Mouse (Mus musculus): Measurements from ENCODE around the gene Camta1.

Camta1 gene

GRCm38 (mm10) chr4:151861806-151862739, at the start of gene Camta1:
Camta1 (minus strand) TSS chr4:151861876.
- DNase-seq: peak; percentile 99

GRCm38 (mm10) chr4:151908809-151909208, 47.1 kb upstream of the Camta1 start:
- DNase-seq: no peak

GRCm38 (mm10) chr4:151907577-151908343, 46.1 kb upstream of the Camta1 start:
- DNase-seq: no peak

- no peak for DNase-seq
Observed at GRCm38 (mm10) chr4:151905621-151906020, 43.9 kb upstream of the Camta1 start.

GRCm38 (mm10) chr4:151904098-151904497, 42.4 kb upstream of the Camta1 start:
- peak; percentile 74 for DNase-seq

- peak; percentile 93 for DNase-seq
Observed at GRCm38 (mm10) chr4:151902689-151903241, 41.1 kb upstream of the Camta1 start.

GRCm38 (mm10) chr4:151902046-151902688, 40.5 kb upstream of the Camta1 start:
- DNase-seq: peak; percentile 14

- DNase-seq: peak; percentile 32
Observed at GRCm38 (mm10) chr4:151901422-151901821, 39.7 kb upstream of the Camta1 start.

- no peak for DNase-seq
Observed at GRCm38 (mm10) chr4:151900735-151901134, 39.1 kb upstream of the Camta1 start.

GRCm38 (mm10) chr4:151899707-151900384, 38.2 kb upstream of the Camta1 start:
- peak; percentile 13 for DNase-seq

- DNase-seq: peak; percentile 7
Observed at GRCm38 (mm10) chr4:151898600-151899245, 37.0 kb upstream of the Camta1 start.

GRCm38 (mm10) chr4:151897069-151897617, 35.5 kb upstream of the Camta1 start:
- DNase-seq: no peak

- no peak for DNase-seq
Observed at GRCm38 (mm10) chr4:151895624-151896023, 33.9 kb upstream of the Camta1 start.

- no peak for DNase-seq
Observed at GRCm38 (mm10) chr4:151894926-151895325, 33.2 kb upstream of the Camta1 start.

GRCm38 (mm10) chr4:151893241-151893640, 31.6 kb upstream of the Camta1 start:
- peak; percentile 10 for DNase-seq

- no peak for DNase-seq
Observed at GRCm38 (mm10) chr4:151881590-151881989, 19.9 kb upstream of the Camta1 start.

GRCm38 (mm10) chr4:151880044-151880690, 18.5 kb upstream of the Camta1 start:
- DNase-seq: no peak

GRCm38 (mm10) chr4:151876400-151876799, 14.7 kb upstream of the Camta1 start:
- no peak for DNase-seq

GRCm38 (mm10) chr4:151863511-151863910, 1.8 kb upstream of the Camta1 start:
- DNase-seq: no peak

- no peak for DNase-seq
Observed at GRCm38 (mm10) chr4:151861471-151861805, 238 bp downstream of the Camta1 start.

All from lung, postnatal 36 days (tissue).